Comparison of ENCODE assay signal across 27 mouse cellular contexts in genomic region chr1:54901084-54901483, GRCm38 (mm10). TPM values are rescaled to one million over a fixed set of nuclear protein-coding genes. Genes with fewer than 3 reads are reported as not detected.
DNase-seq lines count a peak whose midpoint lies in the region; ATAC-seq and TF ChIP-seq lines count a peak whose summit lies in the region.
"Had no signal": no experiment of that assay in that cellular context is flagged by ENCODE, and none has a peak within 500 bp of the region (broad histone marks: within the 10 kb centered on the region; RNA-seq: fewer than 3 reads in every experiment).

No protein-coding gene starts in this region.

- H3K27ac ChIP-seq in heart, embryonic 16.5 days (ENCODE audit: low read length): peak overlapping the region; percentile 30; the same call in 1 of the 2 replicates
- H3K27ac ChIP-seq in hindbrain, embryonic 11.5 days (ENCODE audit: low read depth, low read length): no peak overlapping the region
- H3K27ac ChIP-seq: embryonic facial prominence, embryonic 12.5 days; hindbrain, embryonic 15.5 days; liver, embryonic 14.5 days; macrophage; midbrain, embryonic 13.5 days had no signal

- intact Hi-C loops in heart, postnatal 25 days (cut with DNase I): no loop called here

- in situ Hi-C loops in Patski (cut with MboI; ENCODE audit: low pct_unique_long_range_greater_than_20kb): no loop called here

- POLR2A ChIA-PET in Patski (lab: Charles Lee): no interaction called here

- no peaks in the 10 kb centered on the region for H3K36me3 ChIP-seq in heart, embryonic 16.5 days (ENCODE audit: control insufficient read depth, insufficient read depth)
- H3K36me3 ChIP-seq in hindbrain, embryonic 11.5 days (ENCODE audit: control insufficient read depth, insufficient read depth, low read length): no peaks in the 10 kb centered on the region
- H3K36me3 ChIP-seq: embryonic facial prominence, embryonic 12.5 days; hindbrain, embryonic 15.5 days; midbrain, embryonic 13.5 days had no signal

- 0 out of 2 replicates have a peak, but pooled peaks cover 5% of the 10 kb centered on the region for H3K9me3 ChIP-seq in heart, embryonic 16.5 days (replicated peaks; ENCODE audit: control insufficient read depth, low read length)
- H3K9me3 ChIP-seq in hindbrain, embryonic 11.5 days (ENCODE audit: control insufficient read depth, low read length): no peaks in the 10 kb centered on the region
- H3K9me3 ChIP-seq: embryonic facial prominence, embryonic 12.5 days; hindbrain, embryonic 15.5 days; midbrain, embryonic 13.5 days had no signal

- H3K27me3 ChIP-seq in heart, embryonic 16.5 days (ENCODE audit: control insufficient read depth, insufficient read depth, low read length): no peaks in the 10 kb centered on the region
- no peaks in the 10 kb centered on the region for H3K27me3 ChIP-seq in Patski
- no peaks in the 10 kb centered on the region for H3K27me3 ChIP-seq in hindbrain, embryonic 11.5 days (ENCODE audit: control insufficient read depth, insufficient read depth, low read length)
- H3K27me3 ChIP-seq: embryonic facial prominence, embryonic 12.5 days; hindbrain, embryonic 15.5 days; midbrain, embryonic 13.5 days had no signal

- TF ChIP-seq CTCF in Patski (IDR thresholded peaks at IDR 0.05): no peak

- CTCF ChIA-PET in Patski (lab: Charles Lee): interaction anchor here (1.2 to 1.9 kb wide), 2 partner anchors 11 to 27 kb away, joined by 3 to 6 read pairs; no protein-coding TSS in a partner anchor

- no peak overlapping the region for H3K4me2 ChIP-seq in heart, embryonic 16.5 days (ENCODE audit: low read depth, low read length)
- no peak overlapping the region for H3K4me2 ChIP-seq in hindbrain, embryonic 11.5 days (replicated peaks; ENCODE audit: low read depth, low read length)
- H3K4me2 ChIP-seq: embryonic facial prominence, embryonic 12.5 days; heart, embryonic 11.5 days; hindbrain, embryonic 15.5 days; midbrain, embryonic 13.5 days had no signal

- ATAC-seq in heart, embryonic 16.5 days (replicated peaks; ENCODE audit: extremely low read depth, insufficient read depth, low FRiP score): no peak
- ATAC-seq in Patski: peak; percentile 23
- no peak for ATAC-seq in hindbrain, embryonic 11.5 days (ENCODE audit: low FRiP score)
- ATAC-seq: forebrain, postnatal 0 days; midbrain, embryonic 13.5 days had no signal

- no peak for DNase-seq in heart, postnatal 25 days (ENCODE audit: low spot score)
- DNase-seq in Patski (ENCODE audit: low read depth, low spot score): no peak
- DNase-seq in gastrocnemius, adult 8-10 months (ENCODE audit: low spot score in 2 of 2): peak; percentile 40 to 63
- DNase-seq in spleen, postnatal 4 days (ENCODE audit: low spot score in 2 of 2): no peak
- no peak for DNase-seq in urinary bladder, adult 2 months (ENCODE audit: low spot score)
- no peak for DNase-seq in hindbrain, embryonic 11.5 days (ENCODE audit: low spot score)
- DNase-seq: adrenal gland, adult 8-10 months; B cell, adult 2 months; cerebellum, adult 2 months; cerebellum, postnatal 14 days; forebrain, postnatal 0 days; kidney, adult 18-20 months; kidney, postnatal 10 days; layer of hippocampus, adult 9-11 months; liver; lung, adult 2 months; lung, postnatal 10 days; retina, postnatal 1 day; right cerebral cortex, postnatal 14 days; thymus, postnatal 25 days had no signal

- 44% methylated on average over 1 of the region's 1 CpGs for WGBS in heart, embryonic 16.5 days
- 81% methylated on average over 1 of the region's 1 CpGs for WGBS in hindbrain, embryonic 11.5 days

- H3K4me1 ChIP-seq in heart, embryonic 16.5 days (ENCODE audit: control insufficient read depth, insufficient read depth, low read length): peaks cover 38% of the 10 kb centered on the region
- no peaks in the 10 kb centered on the region for H3K4me1 ChIP-seq in hindbrain, embryonic 11.5 days (replicated peaks; ENCODE audit: control insufficient read depth, insufficient read depth, low read length)

- H3K4me3 ChIP-seq in heart, embryonic 16.5 days (ENCODE audit: low read length): no peak overlapping the region
- no peak overlapping the region for H3K4me3 ChIP-seq in hindbrain, embryonic 11.5 days (ENCODE audit: low read depth, low read length)
- H3K4me3 ChIP-seq: embryonic facial prominence, embryonic 12.5 days; hindbrain, embryonic 15.5 days; midbrain, embryonic 13.5 days had no signal

- H3K9ac ChIP-seq in heart, embryonic 16.5 days (ENCODE audit: low read length): no peak overlapping the region
- H3K9ac ChIP-seq in hindbrain, embryonic 11.5 days (ENCODE audit: low read depth, low read length): no peak overlapping the region
- H3K9ac ChIP-seq: embryonic facial prominence, embryonic 12.5 days; forebrain, postnatal 0 days; hindbrain, embryonic 15.5 days; liver, embryonic 14.5 days; midbrain, embryonic 13.5 days had no signal

RNA-seq across cellular contexts. Expression of gene Ankrd44, which starts 25.1 kb away (rescaled TPM):
- 8.7 and 11.4 TPM in 2 replicates for polyA plus RNA-seq in heart, embryonic 16.5 days (2015; fragmentation: Nextera tagmentation; extraction: Ambion mirVana)
- 10 to 100 TPM; 12.1 to 12.8 TPM for total RNA-seq in heart, postnatal 25 days (2021)
- 31.2 TPM for polyA plus RNA-seq in Patski (2021)
- total RNA-seq in gastrocnemius, adult 8-10 months (2022): 1 to 10 TPM; 4.0 to 6.9 (median 5.7) TPM
- 28.1 and 30.7 TPM in 2 replicates for polyA plus RNA-seq in urinary bladder, adult 2 months (2012; rRNA removed)
- 15.1 and 19.4 TPM in 2 replicates for polyA plus RNA-seq in hindbrain, embryonic 11.5 days (2014; fragmentation: Nextera tagmentation; extraction: Ambion mirVana)

Comparison
In these comparisons a context has a peak if more than half of its experiments do, and no peak if none do; other contexts are left out.
1. DNase-seq: peak in gastrocnemius, adult 8-10 months (2 of 2); none in heart, postnatal 25 days (single experiment), Patski (single experiment), spleen, postnatal 4 days (0 of 2), urinary bladder, adult 2 months (single experiment) and hindbrain, embryonic 11.5 days (single experiment).